Mouse (Mus musculus): ENCODE results near the gene Akr1d1.

GRCm38 (mm10) chr6:37571939-37572338, 42.0 kb downstream of the Akr1d1 start:
- TF ChIP-seq CTCF (conservative IDR thresholded peaks at IDR 0.05; ENCODE audit: insufficient read depth, insufficient read length, low read depth, low read length) (no peak), POLR2A (IDR thresholded peaks at IDR 0.05; ENCODE audit: low read depth, low read length) (no peak)
